14 mouse cellular contexts compared by ENCODE assay signal in genomic region chr15:56023862-56024484, GRCm38 (mm10).
"Had no signal": no experiment of that assay in that cellular context is flagged by ENCODE, and none has a peak within 500 bp of the region (broad histone marks: within the 10 kb centered on the region; RNA-seq: fewer than 3 reads in every experiment).

No protein-coding gene starts in this region.

- H3K9me3 ChIP-seq: kidney, embryonic 15.5 days; limb, embryonic 13.5 days; midbrain, embryonic 12.5 days; neural tube, embryonic 15.5 days had no signal

- DNase-seq: kidney, adult 2 months; kidney, postnatal 14 days; left cerebral cortex, postnatal 4 days; lung, adult 18-20 months; lung, postnatal 10 days; lung, postnatal 4 days; thymus, postnatal 14 days had no signal

- H3K4me3 ChIP-seq: kidney, embryonic 15.5 days; limb, embryonic 13.5 days; midbrain, embryonic 12.5 days; neural tube, embryonic 15.5 days had no signal

- H3K36me3 ChIP-seq: kidney, embryonic 15.5 days; limb, embryonic 13.5 days; midbrain, embryonic 12.5 days; neural tube, embryonic 15.5 days had no signal

- H3K4me1 ChIP-seq: kidney, embryonic 15.5 days; limb, embryonic 13.5 days; neural tube, embryonic 15.5 days had no signal

- H3K9ac ChIP-seq: kidney, embryonic 15.5 days; limb, embryonic 13.5 days; liver, embryonic 14.5 days; midbrain, embryonic 12.5 days; neural tube, embryonic 15.5 days had no signal

- ATAC-seq: intestine, embryonic 16.5 days had no signal

- H3K4me2 ChIP-seq: kidney, embryonic 15.5 days; limb, embryonic 13.5 days; midbrain, embryonic 12.5 days; neural tube, embryonic 15.5 days had no signal

- H3K27ac ChIP-seq: kidney, embryonic 15.5 days; limb, embryonic 13.5 days; liver, embryonic 14.5 days; midbrain, embryonic 12.5 days; neural tube, embryonic 15.5 days; stomach, postnatal 0 days had no signal

- H3K27me3 ChIP-seq: kidney, embryonic 15.5 days; limb, embryonic 13.5 days; midbrain, embryonic 12.5 days; neural tube, embryonic 15.5 days had no signal
